Mouse (Mus musculus) C2C12 (cell line): ENCODE measurements around the gene Gm11027. TPM values are rescaled to one million over a fixed set of nuclear protein-coding genes. Genes with fewer than 3 reads are reported as not detected.

Experiments used
- H3K27me3 ChIP-seq: one replicate; pipeline ENCODE4 v1.6.1; 2011; ENCODE audit not compliant: control insufficient read depth, insufficient read depth, insufficient read length
- H3K36me3 ChIP-seq: one replicate; pipeline ENCODE4 v1.6.1; 2011; ENCODE audit not compliant: control insufficient read depth, insufficient read depth
- H3K4me3 ChIP-seq: one replicate; pipeline ENCODE4 v1.5.1; 2011; ENCODE audit warnings: mild to moderate bottlenecking, control low read depth; ENCODE audit not compliant: poor library complexity, insufficient read depth, severe bottlenecking
- H3K79me2 ChIP-seq: one replicate; pipeline ENCODE4 v1.6.1; 2011; ENCODE audit not compliant: control insufficient read depth, insufficient read depth
- H3K79me3 ChIP-seq: one replicate; pipeline ENCODE4 v1.6.1; 2011; ENCODE audit warnings: low read depth, control low read depth
- H3ac ChIP-seq: one replicate; pipeline ENCODE3; 2011; ENCODE audit warnings: low read depth; ENCODE audit not compliant: control insufficient read depth, insufficient read length
- CEBPB ChIP-seq: IDR thresholded peaks from one replicate; pipeline ENCODE4 v1.6.1; 2011; ENCODE audit warnings: low read depth, mild to moderate bottlenecking, control low read depth, moderate library complexity
- CTCF ChIP-seq: IDR thresholded peaks from one replicate; pipeline ENCODE4 v1.5.1; 2011; ENCODE audit not compliant: control insufficient read depth, insufficient read depth, insufficient read length
- FOSL1 ChIP-seq: IDR thresholded peaks from one replicate; pipeline ENCODE4 v1.8.0; 2011; ENCODE audit warnings: mild to moderate bottlenecking, low read length; ENCODE audit not compliant: poor library complexity, insufficient read depth, severe bottlenecking
- MAX ChIP-seq: IDR thresholded peaks from one replicate; pipeline ENCODE4 v1.6.1; 2011; ENCODE audit warnings: mild to moderate bottlenecking, control low read depth
- MYOD1 ChIP-seq: IDR thresholded peaks from one replicate; pipeline ENCODE4 v1.6.1; 2011; ENCODE audit warnings: low read depth; ENCODE audit not compliant: control insufficient read depth, insufficient read length
- MYOG ChIP-seq: IDR thresholded peaks from one replicate; pipeline ENCODE4 v1.6.1; 2011; ENCODE audit not compliant: control insufficient read depth, insufficient read length; ENCODE audit errors: extremely low read depth
- USF1 ChIP-seq: IDR thresholded peaks from one replicate; pipeline ENCODE4 v1.6.1; 2011; ENCODE audit warnings: low read depth, mild to moderate bottlenecking, control low read depth, moderate library complexity
- polyA plus RNA-seq: library from polyadenylated mRNA; unstranded; fragments of >200 nt; fragmentation: generic; extraction: Trizol; gene quantifications from one replicate; pipeline ENCODE4 v1.2.1, GENCODE M21; 2012; ENCODE audit warnings: missing spikeins

Gene Gm11027
- polyA plus RNA-seq, 1 experiment: not detected

DNA sequence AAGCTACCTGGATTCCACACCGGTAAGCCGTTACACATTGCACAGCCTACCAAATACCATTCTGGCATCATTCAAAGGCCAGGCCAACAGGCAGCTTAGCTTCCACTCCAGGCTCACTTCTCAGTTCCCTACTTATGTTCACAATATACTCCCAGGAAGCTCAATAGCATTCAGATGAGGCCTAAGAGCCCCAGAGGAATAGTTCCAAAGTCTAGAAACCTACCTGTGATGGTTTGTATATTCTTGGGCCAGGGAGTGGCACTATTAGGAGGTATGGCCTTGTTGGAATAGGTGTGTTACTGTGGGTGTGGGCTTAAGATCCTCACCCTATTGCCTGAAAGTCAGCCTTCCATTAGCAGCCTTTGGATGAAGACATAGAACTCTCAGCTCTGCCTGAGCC lies 4.1 kb upstream of the Gm11027 start:
- TF ChIP-seq MYOG (no peak), USF1 (no peak), CTCF (no peak), CEBPB (no peak), FOSL1 (no peak), MYOD1 (no peak), MAX (no peak)
- no peaks in the 10 kb centered on the region for H3K27me3 ChIP-seq
- H3ac ChIP-seq: no peak overlapping the region
- H3K79me3 ChIP-seq: no peaks in the 10 kb centered on the region
- H3K36me3 ChIP-seq: no peaks in the 10 kb centered on the region
- no peak overlapping the region for H3K4me3 ChIP-seq
- H3K79me2 ChIP-seq: no peaks in the 10 kb centered on the region

GRCm38 (mm10) chr12:116273733-116274132 lies 1.5 kb upstream of the Gm11027 start:
- H3K4me3 ChIP-seq: no peak overlapping the region
- no peak overlapping the region for H3ac ChIP-seq
- TF ChIP-seq CTCF (no peak), MYOD1 (no peak), USF1 (no peak), MAX (no peak), CEBPB (no peak), MYOG (no peak), FOSL1 (no peak)
- no peaks in the 10 kb centered on the region for H3K79me3 ChIP-seq
- H3K79me2 ChIP-seq: no peaks in the 10 kb centered on the region
- H3K36me3 ChIP-seq: no peaks in the 10 kb centered on the region
- H3K27me3 ChIP-seq: no peaks in the 10 kb centered on the region

- Histone ChIP-seq H3K27me3 (no peaks in the 10 kb centered on the region), H3K36me3 (no peaks in the 10 kb centered on the region), H3ac (no peak overlapping the region), H3K79me3 (no peaks in the 10 kb centered on the region), H3K79me2 (no peaks in the 10 kb centered on the region), H3K4me3 (no peak overlapping the region)
- TF ChIP-seq CTCF (no peak), FOSL1 (no peak), MYOG (no peak), USF1 (no peak), CEBPB (no peak), MAX (no peak), MYOD1 (no peak)
Observed at GRCm38 (mm10) chr12:116275631-116276030, 445 bp downstream of the Gm11027 start.

- Histone ChIP-seq H3ac (no peak overlapping the region), H3K79me3 (peaks cover 6% of the 10 kb centered on the region), H3K4me3 (no peak overlapping the region), H3K36me3 (no peaks in the 10 kb centered on the region), H3K79me2 (peaks cover 10% of the 10 kb centered on the region), H3K27me3 (no peaks in the 10 kb centered on the region)
- TF ChIP-seq USF1: no peak
- no peak for TF ChIP-seq CTCF
- no peak for TF ChIP-seq MAX
- TF ChIP-seq MYOD1: no peak
Observed at GRCm38 (mm10) chr12:116276961-116277360, 1.8 kb downstream of the Gm11027 start.

DNA sequence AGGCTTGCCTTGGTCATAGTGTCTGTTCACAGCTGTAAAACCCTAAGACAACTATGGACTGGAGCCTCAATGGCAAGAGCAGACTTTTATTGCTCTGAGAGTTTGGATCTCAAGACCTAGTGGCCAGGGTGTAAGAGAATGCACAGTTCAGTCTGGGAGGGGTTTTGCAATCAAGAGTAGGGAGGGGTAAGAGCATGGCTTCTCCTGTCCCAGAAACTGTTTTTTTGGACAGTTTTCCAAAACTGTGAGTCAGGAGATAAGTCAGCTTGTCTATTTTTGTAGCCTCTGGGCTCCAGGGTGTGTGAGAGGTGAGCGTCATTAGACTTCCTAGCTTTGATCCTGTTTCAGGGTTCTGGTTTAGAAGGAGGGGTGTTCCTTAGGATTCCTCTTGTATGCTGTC lies 3.4 kb downstream of the Gm11027 start:
- TF ChIP-seq FOSL1 (no peak), CEBPB (peak; percentile 52), USF1 (no peak)
- Histone ChIP-seq H3K36me3 (no peaks in the 10 kb centered on the region), H3K4me3 (no peak overlapping the region), H3K79me2 (peaks cover 26% of the 10 kb centered on the region), H3ac (no peak overlapping the region), H3K27me3 (no peaks in the 10 kb centered on the region), H3K79me3 (peaks cover 21% of the 10 kb centered on the region)

DNA sequence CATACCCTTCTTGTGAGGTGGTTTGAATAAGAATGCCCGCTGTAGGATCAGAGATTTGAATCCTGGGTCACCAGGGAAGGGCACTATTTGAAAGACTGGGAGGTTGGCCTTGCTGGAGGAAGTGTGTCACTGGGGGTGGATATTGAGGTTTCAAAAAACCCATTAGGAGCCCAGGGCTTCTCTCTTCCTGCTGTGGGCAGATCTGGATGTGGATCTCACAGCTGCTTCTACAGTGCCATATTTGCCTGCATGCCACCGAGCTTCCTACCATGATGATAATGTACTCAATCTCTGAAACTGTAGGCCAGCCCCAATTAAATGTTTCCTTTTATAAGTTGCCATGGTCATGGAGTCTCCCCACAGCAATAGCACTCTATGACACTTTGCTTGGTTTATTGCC lies 4.0 kb downstream of the Gm11027 start:
- no peak for TF ChIP-seq MAX
- Histone ChIP-seq H3K4me3 (no peak overlapping the region), H3K36me3 (no peaks in the 10 kb centered on the region), H3K79me2 (peaks cover 32% of the 10 kb centered on the region), H3ac (no peak overlapping the region), H3K79me3 (peaks cover 28% of the 10 kb centered on the region), H3K27me3 (no peaks in the 10 kb centered on the region)
